Mouse (Mus musculus) cerebellum, postnatal 36 days (tissue): Measurements from ENCODE around the gene Klf7.
"Not testable (repeated sequence)": the region's sequence is repeated elsewhere in the genome, so short reads cannot be mapped to it uniquely, and the experiment has no call there.

Experiments
- DNase-seq, 2 experiments: peaks; one replicate each; pipeline ENCODE4 v3.0.0; 2021 to 2022; ENCODE audit warnings: mixed read lengths in 2 of 2

The Klf7 gene

GRCm38 (mm10) chr1:64121559-64122465 is at the start of gene Klf7:
Klf7 (minus strand) TSS chr1:64122282.
- peak; percentile 96 to 97 for DNase-seq

- peak; percentile 82 to 87 for DNase-seq
Measured at GRCm38 (mm10) chr1:64164526-64165062, 42.5 kb upstream of the Klf7 start.

- DNase-seq: no peak
Measured at GRCm38 (mm10) chr1:64158766-64159165, 36.7 kb upstream of the Klf7 start.

- DNase-seq: no peak
Measured at GRCm38 (mm10) chr1:64149185-64149584, 27.1 kb upstream of the Klf7 start.

GRCm38 (mm10) chr1:64142691-64143445 is 20.8 kb upstream of the Klf7 start:
- DNase-seq: no peak

GRCm38 (mm10) chr1:64134439-64134838 is 12.4 kb upstream of the Klf7 start:
- DNase-seq: no peak

GRCm38 (mm10) chr1:64126822-64127221 is 4.7 kb upstream of the Klf7 start:
- DNase-seq: no peak

GRCm38 (mm10) chr1:64122466-64122830 is 366 bp upstream of the Klf7 start:
- DNase-seq: no peak

GRCm38 (mm10) chr1:64120811-64121515 is 1.1 kb downstream of the Klf7 start:
- DNase-seq: peak; percentile 45 to 73

GRCm38 (mm10) chr1:64120421-64120810 is 1.7 kb downstream of the Klf7 start:
- DNase-seq: peak; percentile 46 to 62

GRCm38 (mm10) chr1:64119851-64120250 is 2.2 kb downstream of the Klf7 start:
- DNase-seq: peak; percentile 35 to 65

GRCm38 (mm10) chr1:64119358-64119794 is 2.7 kb downstream of the Klf7 start:
- DNase-seq: peak; percentile 44 to 67

- no peak for DNase-seq
Measured at GRCm38 (mm10) chr1:64118285-64119170, 3.6 kb downstream of the Klf7 start.

GRCm38 (mm10) chr1:64117478-64118284 is 4.4 kb downstream of the Klf7 start:
- DNase-seq: peak in 1 of 2 experiments; percentile 44

- DNase-seq: peak; percentile 22 to 43
Measured at GRCm38 (mm10) chr1:64116746-64117455, 5.2 kb downstream of the Klf7 start.

- no peak for DNase-seq
Measured at GRCm38 (mm10) chr1:64114579-64114978, 7.5 kb downstream of the Klf7 start.

- not testable (repeated sequence) for DNase-seq
Measured at GRCm38 (mm10) chr1:64108653-64109052, 13.4 kb downstream of the Klf7 start.

- peak in 1 of 2 experiments; percentile 10 for DNase-seq
Measured at GRCm38 (mm10) chr1:64107526-64107925, 14.6 kb downstream of the Klf7 start.

- no peak for DNase-seq
Measured at GRCm38 (mm10) chr1:64106127-64106526, 16.0 kb downstream of the Klf7 start.

GRCm38 (mm10) chr1:64105181-64105646 is 16.9 kb downstream of the Klf7 start:
- DNase-seq: no peak
